Mouse (Mus musculus) megakaryocyte, embryonic 14.5 days (primary cell): ENCODE data around the gene Zmym5.

Experiments
- FLI1 ChIP-seq: IDR thresholded peaks from 2 replicates; pipeline ENCODE4 v1.6.1; 2012; ENCODE audit warnings: low read length, inconsistent platforms, mixed read lengths
- GATA1 ChIP-seq: IDR thresholded peaks from 3 replicates; pipeline ENCODE4 v1.6.1; 2012; ENCODE audit warnings: mixed read lengths, low read length, inconsistent platforms, borderline replicate concordance

- TF ChIP-seq GATA1 (no peak), FLI1 (no peak)
Measured at GRCm38 (mm10) chr14:56816541-56816940, 5.0 kb upstream of the Zmym5 start.
